Comparison of ENCODE assay signal across 8 mouse cellular contexts in genomic region chr10:75954381-75954811, GRCm38 (mm10). TPM values are rescaled to one million over a fixed set of nuclear protein-coding genes. Genes with fewer than 3 reads are reported as not detected.
DNase-seq lines count a peak whose midpoint lies in the region; ATAC-seq and TF ChIP-seq lines count a peak whose summit lies in the region.

Gm5134 (plus strand) TSS chr10:75954514.

- no peaks in the 10 kb centered on the region for H3K9me3 ChIP-seq in heart, embryonic 11.5 days (replicated peaks; ENCODE audit: control insufficient read depth, low read length)
- H3K9me3 ChIP-seq in embryonic facial prominence, embryonic 12.5 days = no peaks in the 10 kb centered on the region
- no peaks in the 10 kb centered on the region for H3K9me3 ChIP-seq in limb, embryonic 11.5 days (ENCODE audit: control insufficient read depth, low read length)
- H3K9me3 ChIP-seq in neural tube, embryonic 12.5 days = no peaks in the 10 kb centered on the region

- no peaks in the 10 kb centered on the region for H3K4me1 ChIP-seq in heart, embryonic 11.5 days (ENCODE audit: control insufficient read depth, insufficient read depth, low read length)
- peaks cover 15% of the 10 kb centered on the region for H3K4me1 ChIP-seq in embryonic facial prominence, embryonic 12.5 days
- peaks cover 3% of the 10 kb centered on the region; the same call in 1 of the 2 replicates for H3K4me1 ChIP-seq in limb, embryonic 11.5 days (ENCODE audit: control insufficient read depth, insufficient read depth, low read length)
- H3K4me1 ChIP-seq in neural tube, embryonic 12.5 days = peaks cover 13% of the 10 kb centered on the region
- H3K4me1 ChIP-seq in kidney, adult 2 months (ENCODE audit: control insufficient read depth, insufficient read depth, low read length) = 0 out of 2 replicates have a peak, but pooled peaks cover 5% of the 10 kb centered on the region

- peak within 1 kb of the TSS; percentile 64 for H3K4me2 ChIP-seq in heart, embryonic 11.5 days
- H3K4me2 ChIP-seq in embryonic facial prominence, embryonic 12.5 days (replicated peaks) = peak within 1 kb of the TSS; percentile 39
- peak within 1 kb of the TSS; percentile 22 for H3K4me2 ChIP-seq in limb, embryonic 11.5 days (ENCODE audit: low read depth, severe bottlenecking)
- H3K4me2 ChIP-seq in neural tube, embryonic 12.5 days (replicated peaks) = peak within 1 kb of the TSS; percentile 45

- no peak for TF ChIP-seq CTCF in kidney, adult 2 months (conservative IDR thresholded peaks at IDR 0.05; ENCODE audit: insufficient read depth, insufficient read length, low read depth, low read length)

- WGBS in heart, embryonic 11.5 days (ENCODE audit: insufficient replicate concordance) = 20% methylated on average over 20 of the region's 20 CpGs
- WGBS in embryonic facial prominence, embryonic 12.5 days = 30% methylated on average over 20 of the region's 20 CpGs
- WGBS in limb, embryonic 11.5 days = 23% methylated on average over 20 of the region's 20 CpGs
- WGBS in neural tube, embryonic 12.5 days = 35% methylated on average over 20 of the region's 20 CpGs
- 28% methylated on average over 20 of the region's 20 CpGs for WGBS in kidney, adult 2 months

- no peak for TF ChIP-seq POLR2A in kidney, adult 2 months (IDR thresholded peaks at IDR 0.05; ENCODE audit: low read depth, low read length)

- no peaks in the 10 kb centered on the region for H3K36me3 ChIP-seq in heart, embryonic 11.5 days (ENCODE audit: control insufficient read depth, insufficient read depth, low read length)
- H3K36me3 ChIP-seq in embryonic facial prominence, embryonic 12.5 days = no peaks in the 10 kb centered on the region
- H3K36me3 ChIP-seq in limb, embryonic 11.5 days (ENCODE audit: control insufficient read depth, insufficient read depth, low read length) = no peaks in the 10 kb centered on the region
- no peaks in the 10 kb centered on the region for H3K36me3 ChIP-seq in neural tube, embryonic 12.5 days
- H3K36me3 ChIP-seq in kidney, adult 2 months (ENCODE audit: control insufficient read depth, insufficient read depth, low read length) = no peaks in the 10 kb centered on the region

- H3K9ac ChIP-seq in heart, embryonic 11.5 days (ENCODE audit: low read depth, low read length) = 0 out of 2 replicates have a peak within 1 kb of the TSS, but pooled peaks have one; percentile 40
- H3K9ac ChIP-seq in embryonic facial prominence, embryonic 12.5 days = no peak within 1 kb of the TSS
- no peak within 1 kb of the TSS; the same call in 1 of the 2 replicates for H3K9ac ChIP-seq in limb, embryonic 11.5 days (ENCODE audit: low read length)
- 0 out of 2 replicates have a peak within 1 kb of the TSS, but pooled peaks have one; percentile 27 for H3K9ac ChIP-seq in neural tube, embryonic 12.5 days

- H3K4me3 ChIP-seq in heart, embryonic 11.5 days (ENCODE audit: low read depth, low read length) = 0 out of 2 replicates have a peak within 1 kb of the TSS, but pooled peaks have one; percentile 23
- peak within 1 kb of the TSS; percentile 10; the same call in 1 of the 2 replicates for H3K4me3 ChIP-seq in embryonic facial prominence, embryonic 12.5 days
- no peak within 1 kb of the TSS for H3K4me3 ChIP-seq in limb, embryonic 11.5 days (ENCODE audit: low read depth, low read length)
- no peak within 1 kb of the TSS for H3K4me3 ChIP-seq in neural tube, embryonic 12.5 days
- H3K4me3 ChIP-seq in kidney, adult 2 months (ENCODE audit: insufficient read depth, low read depth, low read length) = no peak within 1 kb of the TSS

- no peak for DNase-seq in heart, postnatal 4 days
- DNase-seq in limb, embryonic 11.5 days (ENCODE audit: low spot score) = no peak
- no peak for DNase-seq in gastrocnemius, postnatal 10 days
- DNase-seq in kidney, adult 2 months = no peak

- peaks cover 11% of the 10 kb centered on the region for H3K27me3 ChIP-seq in heart, embryonic 11.5 days (ENCODE audit: control insufficient read depth, insufficient read depth, low read length)
- H3K27me3 ChIP-seq in embryonic facial prominence, embryonic 12.5 days = peaks cover 15% of the 10 kb centered on the region; the same call in 1 of the 2 replicates
- no peaks in the 10 kb centered on the region for H3K27me3 ChIP-seq in limb, embryonic 11.5 days (ENCODE audit: control insufficient read depth, insufficient read depth, low read length)
- H3K27me3 ChIP-seq in neural tube, embryonic 12.5 days (replicated peaks) = peaks cover 8% of the 10 kb centered on the region; the same call in 1 of the 2 replicates
- H3K27me3 ChIP-seq in kidney, adult 2 months (replicated peaks; ENCODE audit: control insufficient read depth, insufficient read depth, low read length) = no peaks in the 10 kb centered on the region

- H3K27ac ChIP-seq in heart, embryonic 11.5 days (ENCODE audit: low read depth, low read length) = no peak within 1 kb of the TSS
- no peak within 1 kb of the TSS for H3K27ac ChIP-seq in embryonic facial prominence, embryonic 12.5 days
- H3K27ac ChIP-seq in limb, embryonic 11.5 days (replicated peaks; ENCODE audit: low read depth, low read length) = no peak within 1 kb of the TSS
- no peak within 1 kb of the TSS for H3K27ac ChIP-seq in neural tube, embryonic 12.5 days
- H3K27ac ChIP-seq in kidney, adult 2 months (ENCODE audit: insufficient read depth, low read depth, low read length) = no peak within 1 kb of the TSS

- ATAC-seq in heart, embryonic 11.5 days (replicated peaks; ENCODE audit: insufficient number of reproducible peaks, low FRiP score, low TSS enrichment) = peak; percentile 33; the same call in 1 of the 2 replicates
- no peak for ATAC-seq in embryonic facial prominence, embryonic 12.5 days (ENCODE audit: insufficient number of reproducible peaks, insufficient read depth, low FRiP score, low TSS enrichment)
- ATAC-seq in limb, embryonic 11.5 days (ENCODE audit: insufficient number of reproducible peaks, low FRiP score, low TSS enrichment, low read depth) = 0 out of 2 replicates have a peak, but pooled peaks have one; percentile 31
- ATAC-seq in neural tube, embryonic 12.5 days (ENCODE audit: low FRiP score, low read depth) = no peak
- ATAC-seq in frontal cortex, adult (ENCODE audit: low TSS enrichment) = no peak

RNA-seq across cellular contexts. Expression of gene Gm5134, which starts in this region (rescaled TPM):
- 0.18 TPM in 1 of 2 replicates, not detected in the other for polyA plus RNA-seq in heart, embryonic 11.5 days (2014; fragmentation: Nextera tagmentation; extraction: Ambion mirVana)
- total RNA-seq in heart, postnatal 4 days (2021) = not detected
- polyA plus RNA-seq in embryonic facial prominence, embryonic 12.5 days (2016; fragmentation: Nextera tagmentation; extraction: Ambion mirVana) = not detected in 2 replicates
- 0.10 TPM in 1 of 2 replicates, not detected in the other for polyA plus RNA-seq in limb, embryonic 11.5 days (2014; fragmentation: Nextera tagmentation; extraction: Ambion mirVana)
- polyA plus RNA-seq in neural tube, embryonic 12.5 days (2016; fragmentation: Nextera tagmentation; extraction: Ambion mirVana) = not detected in 2 replicates
- not detected for total RNA-seq in gastrocnemius, postnatal 10 days (2021)
- 0.03 TPM in 1 of 2 replicates, not detected in the other for polyA plus RNA-seq in kidney, adult 2 months (2012; rRNA removed)

Comparison
In these comparisons a context has a peak if more than half of its experiments do, and no peak if none do; other contexts are left out.
1. Peak in ATAC-seq, H3K4me3 ChIP-seq, H3K9ac ChIP-seq and H3K4me2 ChIP-seq in heart, embryonic 11.5 days; RNA of the gene not detected or under 1 TPM.
2. Peak in ATAC-seq and H3K4me2 ChIP-seq in limb, embryonic 11.5 days; RNA of the gene not detected or under 1 TPM.